Mouse (Mus musculus): ENCODE results near the gene Popdc3.
"Not testable (repeated sequence)": the region's sequence is repeated elsewhere in the genome, so short reads cannot be mapped to it uniquely, and the experiment has no call there.

Gene Popdc3

GRCm38 (mm10) chr10:45318922-45319321 is 141.0 kb downstream of the Popdc3 start:
- DNase-seq = no peak

GRCm38 (mm10) chr10:45320296-45320695 is 142.4 kb downstream of the Popdc3 start:
- DNase-seq = no peak

GRCm38 (mm10) chr10:45324159-45324558 is 146.3 kb downstream of the Popdc3 start:
- no peak for DNase-seq

GRCm38 (mm10) chr10:45328196-45329000 is 150.5 kb downstream of the Popdc3 start:
- DNase-seq = no peak

- no peak for DNase-seq
These were observed 157.0 kb downstream of the Popdc3 start for GRCm38 (mm10) chr10:45334925-45335324.

- peak; percentile 54 to 60 for DNase-seq
These were observed 157.8 kb downstream of the Popdc3 start, which contains the start of gene Bves for GRCm38 (mm10) chr10:45335434-45336422. Bves (plus strand) TSS chr10:45335772.

GRCm38 (mm10) chr10:45339106-45339505 is 161.2 kb downstream of the Popdc3 start:
- DNase-seq = no peak

GRCm38 (mm10) chr10:45344381-45344780 is 166.5 kb downstream of the Popdc3 start:
- DNase-seq = no peak

- no peak for DNase-seq
These were observed 167.3 kb downstream of the Popdc3 start for GRCm38 (mm10) chr10:45345217-45345616.

GRCm38 (mm10) chr10:45348143-45348542 is 170.2 kb downstream of the Popdc3 start:
- DNase-seq = not testable (repeated sequence)

- DNase-seq = no peak
These were observed 178.2 kb downstream of the Popdc3 start for GRCm38 (mm10) chr10:45356091-45356490.

- DNase-seq = no peak
These were observed 185.5 kb downstream of the Popdc3 start for GRCm38 (mm10) chr10:45363396-45363795.

GRCm38 (mm10) chr10:45366987-45367705 is 189.2 kb downstream of the Popdc3 start:
- no peak for DNase-seq

Measured in cerebellum, postnatal 14 days (tissue).